Mouse (Mus musculus): ENCODE results near the gene Gm17359.
"Not testable (repeated sequence)": the region's sequence is repeated elsewhere in the genome, so short reads cannot be mapped to it uniquely, and the experiment has no call there.

- not testable (repeated sequence) for TF ChIP-seq CTCF (conservative IDR thresholded peaks at IDR 0.05; ENCODE audit: insufficient read depth, insufficient read length, low read depth, low read length); POLR2A (IDR thresholded peaks at IDR 0.05; ENCODE audit: low read depth, low read length)
Measured at GRCm38 (mm10) chr3:79446648-79447047, 110.2 kb downstream of the Gm17359 start.

Measured in kidney, adult 2 months (tissue).